Mouse (Mus musculus) heart, adult 2 months (tissue): ENCODE measurements around the gene Angptl2.

Experiments used
- CTCF ChIP-seq: fragments of 200-600 bp; IDR thresholded peaks from 2 replicates; pipeline ENCODE4 v1.8.1; 2022; ENCODE audit warnings: antibody characterized with exemption, mild to moderate bottlenecking, moderate library complexity
- EP300 ChIP-seq: fragments of 200-500 bp; IDR thresholded peaks from 2 replicates; pipeline ENCODE4 v1.6.1; 2011; ENCODE audit warnings: low read depth, low read length, control low read depth; ENCODE audit not compliant: insufficient read depth
- POLR2A ChIP-seq: fragments of 200-500 bp; IDR thresholded peaks from 2 replicates; pipeline ENCODE4 v1.6.1; 2011; ENCODE audit warnings: mild to moderate bottlenecking, low read depth, low read length, control low read depth; ENCODE audit not compliant: insufficient read depth

- no peak; the same call in 1 of the 2 replicates for TF ChIP-seq CTCF
- peak; percentile 84 for TF ChIP-seq POLR2A
- TF ChIP-seq EP300, result 0 out of 2 replicates have a peak, but pooled peaks have one; percentile 33
Measured at GRCm38 (mm10) chr2:33215700-33216509, at the start of gene Angptl2.
